Mouse (Mus musculus): ENCODE results near the gene Esp23. TPM values are rescaled to one million over a fixed set of nuclear protein-coding genes. Genes with fewer than 3 reads are reported as not detected.

Esp23 gene
- not detected for polyA plus RNA-seq (2017; shearing (Covaris generic))

DNA sequence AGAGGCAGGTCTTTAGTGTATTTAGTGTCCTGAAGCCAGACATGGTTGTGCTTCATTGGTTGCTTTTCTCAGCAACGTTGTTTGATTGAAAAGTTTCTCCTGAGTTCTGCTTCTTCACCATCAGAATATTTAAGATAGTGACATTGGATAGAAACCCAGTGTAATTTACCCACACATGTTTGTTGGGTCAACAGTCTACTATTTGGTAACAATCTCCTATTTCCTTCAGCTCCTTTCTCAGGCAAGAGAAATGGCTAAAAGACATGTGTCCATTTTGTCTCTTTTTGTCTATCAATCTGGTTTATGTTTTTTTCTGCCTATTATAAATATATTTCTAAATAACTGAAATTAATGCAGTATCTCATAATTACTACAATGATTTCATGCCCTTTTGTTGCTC is at the start of gene Esp23:
Gene Esp23, minus strand, starts transcription at position 101 of the 400 bp plus-strand sequence.

DNA sequence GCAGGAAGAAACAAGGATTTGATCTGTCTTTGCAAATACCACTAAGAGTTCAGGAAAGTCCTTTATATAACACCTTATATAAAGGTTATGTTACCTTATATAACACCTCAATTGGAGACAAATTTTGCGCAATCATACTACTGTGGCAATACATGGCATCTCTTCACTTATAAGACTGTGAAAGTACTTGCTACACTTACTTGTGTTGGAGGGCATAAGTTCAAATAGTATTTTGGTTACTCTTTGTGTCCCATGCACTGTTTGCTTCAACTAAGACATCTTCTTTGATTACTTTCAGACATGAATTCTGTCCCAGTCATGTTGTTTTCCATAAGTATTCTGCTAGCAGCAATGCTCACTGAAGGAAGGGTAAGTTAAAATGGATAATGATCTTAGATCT is 18.2 kb upstream of the Esp23 start, which contains the start of gene Esp22:
Gene Esp22, plus strand, starts transcription at position 301 of the 400 bp plus-strand sequence.

DNA sequence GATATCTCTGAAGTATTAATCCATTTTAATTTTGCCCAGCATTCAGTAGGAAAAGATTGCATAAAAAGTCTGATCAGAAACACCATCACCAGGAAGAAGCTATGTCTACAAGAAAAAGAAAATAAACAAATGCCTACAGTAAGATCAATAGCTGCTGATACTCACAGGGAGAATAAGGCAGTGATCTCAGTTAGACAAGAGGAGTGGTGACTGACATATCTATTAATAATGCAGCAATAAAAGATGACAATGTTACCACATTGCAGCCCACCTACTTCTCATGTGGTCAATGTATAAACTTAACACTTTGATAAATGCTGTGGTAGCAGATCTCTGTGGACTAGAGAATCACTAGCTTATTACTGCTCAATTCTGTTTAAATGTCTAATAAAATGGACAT is 33.6 kb downstream of the Esp23 start, which contains the start of gene Gm21903:
Gene Gm21903, minus strand, starts transcription at position 101 of the 400 bp plus-strand sequence.

DNA sequence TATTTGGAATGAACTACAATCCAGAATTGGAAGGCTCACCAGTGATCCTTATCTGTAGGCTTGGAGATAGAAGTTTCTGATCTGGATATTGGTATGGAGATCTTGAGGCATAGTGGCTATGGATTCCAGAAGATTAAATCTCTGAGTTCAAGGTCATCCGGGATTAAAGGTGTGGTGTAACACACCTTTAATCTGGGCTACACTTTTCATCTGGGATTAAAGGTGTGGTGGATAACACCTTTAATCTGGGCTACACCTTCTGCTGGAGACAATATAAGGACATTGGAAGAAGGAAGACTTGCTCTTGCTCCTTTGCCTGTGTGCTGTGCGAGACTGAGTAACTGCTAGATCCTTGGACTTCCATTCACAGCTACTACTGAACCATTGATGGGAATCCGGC is 40.4 kb downstream of the Esp23 start, which contains the start of gene Esp24:
Gene Esp24, plus strand, starts transcription at position 301 of the 400 bp plus-strand sequence.

Other genes starting within 250 kb of the Esp23 start
- gene Esp24, start 40.3 kb downstream of the Esp23 start, polyA plus RNA-seq (2017; shearing (Covaris generic)), result not detected
- not detected for gene Gm21903, start 33.7 kb downstream of the Esp23 start, polyA plus RNA-seq (2017; shearing (Covaris generic))
- not detected for gene Esp22, start 18.3 kb upstream of the Esp23 start, polyA plus RNA-seq (2017; shearing (Covaris generic))

All from CD4-positive, CD25-positive, alpha-beta regulatory T cell (primary cell).